Mouse (Mus musculus) heart, embryonic 12.5 days (tissue): ENCODE measurements around the gene AI854703. TPM values are rescaled to one million over a fixed set of nuclear protein-coding genes. Genes with fewer than 3 reads are reported as not detected.

Source experiments
- ATAC-seq: fragments of 200-750 bp; cut with Nextera tagmentation; 2 replicates; pipeline ENCODE4 v1.8.0; 2017; ENCODE audit warnings: moderate TSS enrichment, moderate library complexity; ENCODE audit not compliant: insufficient number of reproducible peaks, low FRiP score
- H3K27ac ChIP-seq: fragments of 300-500 bp; sonication (generic); 2 replicates; pipeline ENCODE4 v1.5.1; 2016; ENCODE audit warnings: mild to moderate bottlenecking, moderate library complexity; ENCODE audit not compliant: poor library complexity, severe bottlenecking
- H3K27me3 ChIP-seq: fragments of 300-500 bp; sonication (generic); replicated peaks from 2 replicates; pipeline ENCODE4 v1.6.1; 2016; ENCODE audit warnings: mild to moderate bottlenecking, moderate library complexity
- H3K36me3 ChIP-seq: fragments of 300-500 bp; sonication (generic); 2 replicates; pipeline ENCODE4 v1.6.1; 2016; ENCODE audit warnings: mild to moderate bottlenecking, moderate library complexity
- H3K4me1 ChIP-seq: fragments of 300-500 bp; sonication (generic); replicated peaks from 2 replicates; pipeline ENCODE4 v1.6.1; 2016; ENCODE audit warnings: mild to moderate bottlenecking
- H3K4me2 ChIP-seq: fragments of 300-500 bp; sonication (generic); 2 replicates; pipeline ENCODE4 v1.6.1; 2016; ENCODE audit warnings: mild to moderate bottlenecking, moderate library complexity
- H3K4me3 ChIP-seq: fragments of 300-500 bp; sonication (generic); 2 replicates; pipeline ENCODE4 v1.5.1; 2016; ENCODE audit warnings: mild to moderate bottlenecking
- H3K9ac ChIP-seq: fragments of 300-500 bp; sonication (generic); 2 replicates; pipeline ENCODE4 v1.6.1; 2016; ENCODE audit warnings: mild to moderate bottlenecking, moderate library complexity
- H3K9me3 ChIP-seq: fragments of 300-500 bp; sonication (generic); replicated peaks from 2 replicates; pipeline ENCODE4 v1.6.1; 2016; ENCODE audit warnings: mild to moderate bottlenecking, moderate library complexity
- WGBS: fragments of 180-500 bp; shearing (Covaris S2); methylation state at CpG from one replicate; pipeline ENCODE4 v1.1.7; 2016; 5-methylcytosine and 5-hydroxymethylcytosine counted together
- polyA plus RNA-seq: library from polyadenylated mRNA; unstranded; fragments of >200 nt; fragmentation: Nextera tagmentation; extraction: Ambion mirVana; gene quantifications from 2 replicates; pipeline ENCODE4 v1.2.1, GENCODE M21; 2016

AI854703 gene
- polyA plus RNA-seq, 1 experiment from 2014 or later, result 1.3 TPM

- H3K4me2 ChIP-seq, result peak overlapping the region; percentile 88
- H3K27ac ChIP-seq, result no peak overlapping the region
- WGBS, result 67% methylated on average over 1 of the region's 1 CpGs
- peaks cover 19% of the 10 kb centered on the region for H3K4me1 ChIP-seq
- ATAC-seq, result no peak
- no peaks in the 10 kb centered on the region for H3K27me3 ChIP-seq
- peaks cover 52% of the 10 kb centered on the region for H3K36me3 ChIP-seq
- H3K9ac ChIP-seq, result peak overlapping the region; percentile 95; the same call in 1 of the 2 replicates
- H3K9me3 ChIP-seq, result peaks cover 25% of the 10 kb centered on the region
- peak overlapping the region; percentile 92 for H3K4me3 ChIP-seq
These were observed 31.3 kb upstream of the AI854703 start for GRCm38 (mm10) chr6:48595278-48595677.

GRCm38 (mm10) chr6:48596545-48597232 lies 29.9 kb upstream of the AI854703 start:
- H3K9ac ChIP-seq, result no peak overlapping the region
- H3K36me3 ChIP-seq, result peaks cover 53% of the 10 kb centered on the region
- peaks cover 25% of the 10 kb centered on the region for H3K9me3 ChIP-seq
- H3K4me3 ChIP-seq, result no peak overlapping the region
- peaks cover 24% of the 10 kb centered on the region for H3K4me1 ChIP-seq
- H3K27ac ChIP-seq, result no peak overlapping the region
- no peaks in the 10 kb centered on the region for H3K27me3 ChIP-seq
- H3K4me2 ChIP-seq, result no peak overlapping the region
- 91% methylated on average over 45 of the region's 45 CpGs for WGBS
- ATAC-seq, result no peak

DNA sequence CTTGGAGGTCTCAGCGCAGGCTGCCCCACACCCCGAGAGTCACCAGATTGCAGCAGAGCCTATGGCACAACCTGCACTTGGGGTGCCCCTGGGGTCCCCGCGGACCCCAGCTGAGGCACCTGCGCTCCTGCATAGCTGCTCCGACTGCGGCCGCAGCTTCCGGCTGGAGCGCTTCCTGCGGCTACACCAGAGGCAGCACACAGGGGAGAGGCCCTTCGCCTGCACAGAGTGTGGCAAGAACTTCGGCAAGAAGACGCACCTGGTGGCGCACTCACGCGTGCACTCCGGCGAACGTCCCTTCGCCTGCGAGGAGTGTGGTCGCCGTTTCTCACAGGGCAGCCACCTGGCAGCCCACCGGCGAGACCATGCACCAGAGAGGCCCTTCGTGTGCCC lies 29.3 kb upstream of the AI854703 start:
- H3K4me3 ChIP-seq, result no peak overlapping the region
- WGBS, result 94% methylated on average over 27 of the region's 27 CpGs
- peaks cover 25% of the 10 kb centered on the region for H3K9me3 ChIP-seq
- H3K27me3 ChIP-seq, result no peaks in the 10 kb centered on the region
- no peak for ATAC-seq
- H3K27ac ChIP-seq, result no peak overlapping the region
- H3K36me3 ChIP-seq, result peaks cover 53% of the 10 kb centered on the region
- H3K4me2 ChIP-seq, result no peak overlapping the region
- peaks cover 24% of the 10 kb centered on the region for H3K4me1 ChIP-seq
- no peak overlapping the region for H3K9ac ChIP-seq

GRCm38 (mm10) chr6:48600594-48600993 lies 26.0 kb upstream of the AI854703 start:
- Histone ChIP-seq H3K4me2 (no peak overlapping the region), H3K9me3 (peaks cover 25% of the 10 kb centered on the region), H3K4me3 (no peak overlapping the region), H3K4me1 (peaks cover 15% of the 10 kb centered on the region), H3K27ac (no peak overlapping the region), H3K27me3 (no peaks in the 10 kb centered on the region), H3K36me3 (peaks cover 50% of the 10 kb centered on the region), H3K9ac (0 out of 2 replicates have a peak overlapping the region, but pooled peaks have one; percentile 79)
- WGBS, result 82% methylated on average over 1 of the region's 1 CpGs
- ATAC-seq, result no peak

- H3K9me3 ChIP-seq, result peaks cover 20% of the 10 kb centered on the region
- peak within 1 kb of the TSS; percentile 74 for H3K27ac ChIP-seq
- peaks cover 41% of the 10 kb centered on the region for H3K36me3 ChIP-seq
- peak within 1 kb of the TSS; percentile 71 for H3K4me3 ChIP-seq
- peak within 1 kb of the TSS; percentile 86 for H3K9ac ChIP-seq
- 4% methylated on average over 42 of the region's 42 CpGs for WGBS
- peak within 1 kb of the TSS; percentile 85 for H3K4me2 ChIP-seq
- peak; percentile 99 for ATAC-seq
- peaks cover 13% of the 10 kb centered on the region for H3K4me1 ChIP-seq
- no peaks in the 10 kb centered on the region for H3K27me3 ChIP-seq
These were observed 25.1 kb upstream of the AI854703 start, which contains the start of gene Zfp775 for GRCm38 (mm10) chr6:48601271-48602079. Gene Zfp775 (plus strand): TSS chr6:48602063.

DNA sequence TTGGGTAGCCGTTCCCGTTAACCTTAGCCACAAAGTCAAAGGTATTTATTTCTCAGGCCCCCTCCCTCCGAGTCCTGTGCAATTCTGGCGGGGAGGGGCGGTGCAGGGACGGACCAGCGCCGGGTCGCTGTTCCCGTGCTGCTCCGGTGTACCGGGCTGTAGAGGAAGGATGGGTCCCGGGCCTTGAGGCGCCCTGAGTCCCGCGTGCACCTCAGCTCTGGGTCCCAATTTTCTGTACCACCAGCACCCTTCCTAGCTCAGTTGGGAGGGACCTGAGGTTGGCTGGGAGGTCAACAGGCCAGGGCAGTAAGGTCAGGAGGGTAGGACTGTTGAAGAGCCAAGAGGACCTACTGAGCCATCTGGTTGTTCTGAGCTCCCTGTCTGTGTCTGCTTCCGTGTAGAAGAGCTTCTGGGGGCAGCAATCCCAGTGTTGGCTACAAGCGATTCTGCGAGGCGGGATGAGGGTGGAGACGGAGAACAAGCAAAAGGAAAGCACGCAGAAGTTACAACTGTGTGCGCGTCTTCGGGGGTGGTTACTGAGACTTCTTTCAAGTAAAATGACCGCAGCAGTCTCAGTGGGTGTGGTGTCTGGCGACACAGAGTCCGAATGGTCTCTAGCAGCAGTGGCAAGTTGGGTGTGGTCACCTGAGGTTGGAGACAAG lies 24.4 kb upstream of the AI854703 start:
- Histone ChIP-seq H3K27me3 (no peaks in the 10 kb centered on the region), H3K4me2 (peak overlapping the region; percentile 85), H3K9me3 (peaks cover 12% of the 10 kb centered on the region), H3K4me1 (peaks cover 13% of the 10 kb centered on the region), H3K4me3 (peak overlapping the region; percentile 71), H3K9ac (peak overlapping the region; percentile 86), H3K27ac (peak overlapping the region; percentile 74), H3K36me3 (peaks cover 34% of the 10 kb centered on the region)
- peak; percentile 74 for ATAC-seq
- WGBS, result under 1% methylated on average over 28 of the region's 28 CpGs

GRCm38 (mm10) chr6:48608124-48608523 lies 18.4 kb upstream of the AI854703 start:
- H3K36me3 ChIP-seq, result peaks cover 3% of the 10 kb centered on the region; the same call in 1 of the 2 replicates
- H3K4me3 ChIP-seq, result no peak overlapping the region
- H3K9me3 ChIP-seq, result no peaks in the 10 kb centered on the region
- H3K4me1 ChIP-seq, result peaks cover 9% of the 10 kb centered on the region
- H3K9ac ChIP-seq, result no peak overlapping the region
- no peak overlapping the region for H3K27ac ChIP-seq
- no peak for ATAC-seq
- WGBS, result 73% methylated on average over 2 of the region's 2 CpGs
- H3K4me2 ChIP-seq, result no peak overlapping the region
- no peaks in the 10 kb centered on the region for H3K27me3 ChIP-seq

DNA sequence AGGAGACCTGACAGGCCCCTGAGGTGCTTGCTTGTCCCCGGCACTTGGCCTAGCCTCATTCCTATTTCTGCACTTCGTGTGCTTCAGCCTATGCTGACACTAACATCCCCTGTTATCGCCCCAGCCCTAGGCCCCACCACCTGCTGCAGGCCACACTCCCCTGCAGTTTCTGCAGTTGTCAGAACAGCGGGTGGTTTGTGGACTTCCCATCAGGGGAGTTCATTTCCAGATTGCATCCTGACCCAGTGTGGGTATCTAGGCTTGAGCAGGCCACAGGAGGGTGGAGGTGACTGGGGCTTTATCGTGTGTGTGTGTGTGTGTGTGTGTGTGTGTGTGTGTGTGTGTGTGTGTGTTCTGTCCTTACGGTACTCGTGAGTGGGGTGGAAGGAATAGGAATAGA lies 17.1 kb upstream of the AI854703 start:
- ATAC-seq, result no peak
- H3K4me1 ChIP-seq, result peaks cover 12% of the 10 kb centered on the region
- peak overlapping the region; percentile 50 for H3K9ac ChIP-seq
- H3K4me2 ChIP-seq, result no peak overlapping the region
- H3K36me3 ChIP-seq, result peaks cover 12% of the 10 kb centered on the region
- WGBS, result 38% methylated on average over 7 of the region's 7 CpGs
- no peaks in the 10 kb centered on the region for H3K9me3 ChIP-seq
- H3K4me3 ChIP-seq, result no peak overlapping the region
- H3K27ac ChIP-seq, result no peak overlapping the region
- H3K27me3 ChIP-seq, result no peaks in the 10 kb centered on the region

- H3K9me3 ChIP-seq, result no peaks in the 10 kb centered on the region
- peaks cover 12% of the 10 kb centered on the region for H3K4me1 ChIP-seq
These were observed 15.9 kb upstream of the AI854703 start for GRCm38 (mm10) chr6:48610657-48611056.

GRCm38 (mm10) chr6:48613464-48613863 lies 13.1 kb upstream of the AI854703 start:
- Histone ChIP-seq H3K9ac (no peak overlapping the region), H3K4me3 (no peak overlapping the region), H3K4me1 (peaks cover 12% of the 10 kb centered on the region), H3K27me3 (no peaks in the 10 kb centered on the region), H3K36me3 (peaks cover 20% of the 10 kb centered on the region), H3K27ac (no peak overlapping the region), H3K4me2 (no peak overlapping the region), H3K9me3 (no peaks in the 10 kb centered on the region)
- WGBS, result 75% methylated on average over 4 of the region's 4 CpGs
- no peak for ATAC-seq

More at GRCm38 (mm10) chr6:48610657-48611056, 15.9 kb upstream of the AI854703 start:
- Histone ChIP-seq H3K27me3 (no peaks in the 10 kb centered on the region), H3K4me3 (no peak overlapping the region), H3K4me2 (no peak overlapping the region), H3K9ac (no peak overlapping the region), H3K27ac (no peak overlapping the region), H3K36me3 (peaks cover 17% of the 10 kb centered on the region)
- whole genome bisulfite sequencing, result 74% methylated on average over 3 of the region's 3 CpGs
- ATAC-seq, result no peak

DNA sequence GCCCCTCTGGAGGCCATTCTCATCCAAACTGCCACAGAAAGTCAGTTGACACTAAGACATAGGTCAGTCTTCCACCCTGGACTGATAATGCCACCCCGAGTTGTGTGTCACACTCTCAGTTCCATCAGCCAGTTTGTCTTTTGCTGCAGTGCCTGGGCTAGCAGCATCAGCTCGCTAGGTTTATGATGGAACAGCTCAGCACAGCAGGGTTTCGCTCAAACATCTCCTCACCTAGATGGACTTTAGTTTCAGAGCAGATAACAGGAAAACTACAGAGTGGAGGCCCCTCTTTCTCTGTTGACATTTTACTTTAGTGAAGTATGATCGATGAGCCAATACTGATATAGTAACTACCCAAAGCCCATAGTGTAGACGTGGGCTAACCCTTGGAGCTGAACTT lies 11.8 kb upstream of the AI854703 start:
- Histone ChIP-seq H3K4me2 (no peak overlapping the region), H3K27ac (no peak overlapping the region), H3K27me3 (no peaks in the 10 kb centered on the region), H3K9me3 (no peaks in the 10 kb centered on the region), H3K4me1 (0 out of 2 replicates have a peak, but pooled peaks cover 3% of the 10 kb centered on the region), H3K36me3 (peaks cover 30% of the 10 kb centered on the region), H3K4me3 (no peak overlapping the region), H3K9ac (no peak overlapping the region)
- 88% methylated on average over 5 of the region's 5 CpGs for WGBS
- no peak for ATAC-seq
